Mouse (Mus musculus) left cerebral cortex, postnatal 25 days (tissue): ENCODE results near the gene Ppp1r36. TPM values are rescaled to one million over a fixed set of nuclear protein-coding genes. Genes with fewer than 3 reads are reported as not detected.

Source experiments
- DNase-seq, 2 experiments: peaks; one replicate each; pipeline ENCODE4 v3.0.0; 2022; ENCODE audit warnings: low spot score in 2 of 2, mixed read lengths in 1 of 2
- intact Hi-C: fragments of 180-260 bp; cut with DNase I; formaldehyde crosslinking; loops from one replicate; pipeline ENCODE4 v1.15.1; 2025
- total RNA-seq, 2 experiments: library from RNA; stranded (reverse); gene quantifications; 2 replicates each; pipeline ENCODE4 v1.2.3; 2021

Gene Ppp1r36
- total RNA-seq, 2 experiments from 2014 or later, result 0.39 to 1.3 TPM

- DNase-seq, result no peak
- intact Hi-C loops, result no loop called here
These were observed 62.6 kb downstream of the Ppp1r36 start for GRCm38 (mm10) chr12:76479836-76480495.

- DNase-seq, result no peak
- intact Hi-C loops, result no loop called here
These were observed 65.1 kb downstream of the Ppp1r36 start for GRCm38 (mm10) chr12:76482446-76482845.

GRCm38 (mm10) chr12:76482948-76483347 is 65.6 kb downstream of the Ppp1r36 start:
- DNase-seq, result no peak
- intact Hi-C loops, result no loop called here

GRCm38 (mm10) chr12:76484881-76485280 is 67.5 kb downstream of the Ppp1r36 start:
- no peak for DNase-seq
- intact Hi-C loops, result no loop called here

GRCm38 (mm10) chr12:76485381-76485780 is 68.0 kb downstream of the Ppp1r36 start:
- intact Hi-C loops, result no loop called here
- no peak for DNase-seq

- intact Hi-C loops, result no loop called here
- DNase-seq, result no peak
These were observed 69.6 kb downstream of the Ppp1r36 start for GRCm38 (mm10) chr12:76486943-76487342.

Other genes with a start within 250 kb of the Ppp1r36 start
- under 1 TPM; 0.21 to 0.23 TPM for gene Esr2, start 240.3 kb upstream of the Ppp1r36 start, total RNA-seq
- gene Tex21, start 170.8 kb upstream of the Ppp1r36 start, total RNA-seq, result not detected
- 10 to 100 TPM; 34.4 to 36.1 TPM for gene Mthfd1, start 162.2 kb upstream of the Ppp1r36 start, total RNA-seq
- 100 to 1,000 TPM in 1 of 2 experiments, 10 to 100 TPM in 1; 95.4 to 108 TPM for gene Akap5, start 92.6 kb upstream of the Ppp1r36 start, total RNA-seq
- gene Zbtb25, start 47.9 kb upstream of the Ppp1r36 start, total RNA-seq, result 10 to 100 TPM; 19.4 to 20.5 TPM
- 1 to 10 TPM; 5.3 to 5.4 TPM for gene Zbtb1, start 47.3 kb upstream of the Ppp1r36 start, total RNA-seq
- gene Hspa2, start 13.4 kb upstream of the Ppp1r36 start, total RNA-seq, result 10 to 100 TPM; 61.3 to 67.4 TPM
- gene Plekhg3, start 113.4 kb downstream of the Ppp1r36 start, total RNA-seq, result 10 to 100 TPM; 11.4 to 11.9 TPM